Mouse (Mus musculus) embryonic fibroblast, embryonic 13.5 days (primary cell): ENCODE results near the gene Itpk1.

Experiments
- CTCF ChIP-seq: IDR thresholded peaks from 2 replicates; pipeline ENCODE4 v1.5.1; 2011; ENCODE audit warnings: mild to moderate bottlenecking, control low read depth, low read length, moderate library complexity, borderline replicate concordance; ENCODE audit not compliant: insufficient read depth
- POLR2A ChIP-seq: IDR thresholded peaks from 2 replicates; pipeline ENCODE4 v1.6.1; 2011; ENCODE audit warnings: low read depth, mild to moderate bottlenecking, control low read depth, low read length, moderate library complexity

- no peak for TF ChIP-seq CTCF
- no peak for TF ChIP-seq POLR2A
These were observed 67.5 kb downstream of the Itpk1 start for GRCm38 (mm10) chr12:102637235-102637634.
